Mouse (Mus musculus) forebrain, embryonic 14.5 days (tissue): ENCODE results near the gene Zfp668. TPM values are rescaled to one million over a fixed set of nuclear protein-coding genes. Genes with fewer than 3 reads are reported as not detected.

Source experiments
- ATAC-seq: fragments of 200-750 bp; cut with Nextera tagmentation; 2 replicates; pipeline ENCODE4 v1.8.0; 2017; ENCODE audit warnings: mild to moderate bottlenecking, moderate library complexity
- DNase-seq: peaks from one replicate; pipeline ENCODE4 v3.0.0-alpha.2; 2015; ENCODE audit warnings: low spot score
- H3K27ac ChIP-seq: fragments of 300-500 bp; sonication (generic); 2 replicates; pipeline ENCODE4 v1.5.1; 2014; ENCODE audit warnings: low read depth, mild to moderate bottlenecking, control low read depth, low read length, moderate library complexity
- H3K27me3 ChIP-seq: fragments of 300-500 bp; sonication (generic); replicated peaks from 2 replicates; pipeline ENCODE4 v1.6.1; 2014; ENCODE audit warnings: low read length, control low read depth, mixed read lengths; ENCODE audit not compliant: control insufficient read depth, insufficient read depth
- H3K36me3 ChIP-seq: fragments of 300-500 bp; sonication (generic); 2 replicates; pipeline ENCODE4 v1.6.1; 2014; ENCODE audit warnings: low read length, control low read depth; ENCODE audit not compliant: control insufficient read depth, insufficient read depth
- H3K4me1 ChIP-seq: fragments of 300-500 bp; sonication (generic); 2 replicates; pipeline ENCODE4 v1.6.1; 2014; ENCODE audit warnings: antibody characterized with exemption, low read length, control low read depth; ENCODE audit not compliant: control insufficient read depth, insufficient read depth
- H3K4me2 ChIP-seq: fragments of 300-500 bp; sonication (generic); 2 replicates; pipeline ENCODE4 v1.6.1; 2014; ENCODE audit warnings: mild to moderate bottlenecking, control low read depth, low read length
- H3K4me3 ChIP-seq: fragments of 300-500 bp; sonication (generic); 2 replicates; pipeline ENCODE4 v1.5.1; 2014; ENCODE audit warnings: low read depth, low read length, control low read depth
- H3K9ac ChIP-seq: fragments of 300-500 bp; sonication (generic); 2 replicates; pipeline ENCODE4 v1.6.1; 2014; ENCODE audit warnings: mild to moderate bottlenecking, low read length, control low read depth, moderate library complexity
- H3K9me3 ChIP-seq: fragments of 300-500 bp; sonication (generic); replicated peaks from 2 replicates; pipeline ENCODE4 v1.6.1; 2016; ENCODE audit warnings: low read length, control low read depth, mixed read lengths; ENCODE audit not compliant: control insufficient read depth
- WGBS: fragments of 180-500 bp; shearing (Covaris S2); extraction: QIAGEN DNeasy Blood & Tissue Kit; methylation state at CpG from one replicate; pipeline ENCODE4 v1.1.7; 2014; 5-methylcytosine and 5-hydroxymethylcytosine counted together
- polyA plus RNA-seq: library from polyadenylated mRNA; unstranded; fragments of >200 nt; fragmentation: Nextera tagmentation; extraction: Ambion mirVana; gene quantifications from 2 replicates; pipeline ENCODE4 v1.2.1, GENCODE M21; 2014

Zfp668 gene
- polyA plus RNA-seq, 1 experiment from 2014 or later: 24.1 TPM

DNA sequence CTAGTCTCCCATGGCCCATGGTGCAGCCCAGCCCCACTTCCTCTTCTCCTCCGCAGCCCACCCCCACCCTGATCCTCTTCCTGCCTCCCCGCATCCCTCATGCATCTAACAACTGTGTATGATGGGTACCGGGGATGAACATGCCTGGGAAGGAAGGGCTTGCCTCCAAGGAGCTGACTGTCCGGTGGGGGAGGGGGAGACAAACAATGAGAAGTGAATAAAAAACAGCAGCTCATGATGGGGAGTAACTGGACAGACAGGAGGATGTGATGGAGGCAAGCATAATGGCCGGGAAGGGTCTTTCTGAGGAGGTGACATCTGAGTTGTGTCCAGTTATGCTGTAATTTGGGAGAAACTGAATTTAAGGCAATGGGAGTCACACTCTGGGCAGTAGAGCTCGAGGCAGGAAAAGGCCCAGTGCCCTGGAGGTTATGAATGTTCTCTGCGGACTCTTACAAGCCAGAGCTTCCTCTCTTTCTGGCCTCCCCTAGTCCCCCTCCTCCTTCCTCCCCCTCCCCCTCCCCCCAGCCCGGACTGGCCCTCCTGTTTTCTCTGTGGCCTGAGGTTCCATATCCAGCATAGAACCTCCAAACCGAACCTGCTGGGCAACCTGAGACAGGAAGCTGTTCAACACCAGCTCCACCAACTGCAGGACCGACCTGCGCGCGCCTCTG is 55.7 kb downstream of the Zfp668 start:
- Histone ChIP-seq H3K27ac (no peak overlapping the region), H3K4me2 (no peak overlapping the region), H3K4me1 (0 out of 2 replicates have a peak, but pooled peaks cover 5% of the 10 kb centered on the region), H3K27me3 (no peaks in the 10 kb centered on the region), H3K9me3 (no peaks in the 10 kb centered on the region), H3K4me3 (no peak overlapping the region), H3K9ac (no peak overlapping the region), H3K36me3 (no peaks in the 10 kb centered on the region)
- WGBS: 72% methylated on average over 13 of the region's 13 CpGs
- DNase-seq: no peak
- no peak for ATAC-seq

DNA sequence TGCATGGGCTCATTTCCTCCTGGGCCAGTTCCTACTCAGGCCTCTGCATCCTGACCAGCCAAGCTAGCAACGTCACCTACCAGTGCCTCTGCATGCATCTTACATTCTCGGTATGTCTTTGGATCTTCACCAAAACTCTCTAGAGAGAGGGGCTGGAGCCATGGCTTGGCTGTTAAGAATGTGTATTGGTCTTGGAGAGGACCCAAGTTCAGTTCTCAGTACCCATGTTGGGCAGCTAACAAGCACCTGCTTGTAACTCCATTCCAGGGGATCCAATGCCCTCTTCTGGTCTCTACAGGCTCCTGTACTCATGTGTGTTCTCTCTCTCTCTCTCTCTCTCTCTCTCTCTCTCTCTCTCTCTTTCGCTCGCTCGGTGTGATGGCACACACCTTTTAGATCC is 58.9 kb downstream of the Zfp668 start:
- 91% methylated on average over 5 of the region's 5 CpGs for WGBS
- peaks cover 18% of the 10 kb centered on the region for H3K36me3 ChIP-seq
- no peak overlapping the region for H3K4me3 ChIP-seq
- H3K27ac ChIP-seq: no peak overlapping the region
- no peaks in the 10 kb centered on the region for H3K27me3 ChIP-seq
- H3K4me2 ChIP-seq: no peak overlapping the region
- no peak overlapping the region for H3K9ac ChIP-seq
- ATAC-seq (no peak), DNase-seq (no peak)
- H3K4me1 ChIP-seq: 0 out of 2 replicates have a peak, but pooled peaks cover under 1% of the 10 kb centered on the region
- no peaks in the 10 kb centered on the region for H3K9me3 ChIP-seq

DNA sequence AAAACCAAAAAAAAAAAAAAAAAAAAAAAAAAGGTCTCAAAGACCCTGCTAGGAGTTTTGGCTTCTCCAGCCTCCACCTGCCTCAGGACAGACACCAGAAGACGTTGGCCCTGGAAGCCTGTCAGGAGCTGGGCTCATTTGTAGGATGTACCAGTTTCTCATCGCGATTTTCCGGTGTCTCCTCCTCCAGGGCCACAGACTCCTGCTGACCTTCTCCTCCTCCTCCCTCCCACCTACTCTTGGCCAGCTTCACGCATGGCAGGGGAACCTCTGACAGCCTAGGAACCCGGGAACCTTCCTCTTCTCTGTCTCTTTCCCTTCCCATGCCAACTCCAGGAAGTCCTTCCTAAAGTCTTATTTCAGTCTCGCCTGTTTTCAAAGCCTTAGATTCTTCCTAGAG is 59.6 kb downstream of the Zfp668 start:
- no peak for ATAC-seq

GRCm38 (mm10) chr7:127815954-127816821 is 60.4 kb downstream of the Zfp668 start:
- ATAC-seq: no peak
- 74% methylated on average over 15 of the region's 15 CpGs for WGBS
- H3K36me3 ChIP-seq: peaks cover 27% of the 10 kb centered on the region

More for the DNA sequence above, 59.6 kb downstream of the Zfp668 start:
- H3K27ac ChIP-seq: no peak overlapping the region
- no peak overlapping the region for H3K4me3 ChIP-seq
- WGBS: 84% methylated on average over 7 of the region's 7 CpGs
- DNase-seq: no peak
- H3K9ac ChIP-seq: no peak overlapping the region
- peaks cover 25% of the 10 kb centered on the region for H3K36me3 ChIP-seq
- no peak overlapping the region for H3K4me2 ChIP-seq
- H3K9me3 ChIP-seq: no peaks in the 10 kb centered on the region
- H3K27me3 ChIP-seq: no peaks in the 10 kb centered on the region
- no peaks in the 10 kb centered on the region for H3K4me1 ChIP-seq

GRCm38 (mm10) chr7:127815116-127815665 is 61.4 kb downstream of the Zfp668 start:
- Histone ChIP-seq H3K27me3 (no peaks in the 10 kb centered on the region), H3K9me3 (no peaks in the 10 kb centered on the region), H3K36me3 (peaks cover 34% of the 10 kb centered on the region), H3K27ac (peak overlapping the region; percentile 72), H3K4me1 (no peaks in the 10 kb centered on the region), H3K4me3 (no peak overlapping the region), H3K4me2 (no peak overlapping the region), H3K9ac (0 out of 2 replicates have a peak overlapping the region, but pooled peaks have one; percentile 13)
- no peak for DNase-seq
- 94% methylated on average over 15 of the region's 15 CpGs for WGBS
- no peak for ATAC-seq

More at GRCm38 (mm10) chr7:127815954-127816821, 60.4 kb downstream of the Zfp668 start:
- H3K27me3 ChIP-seq: no peaks in the 10 kb centered on the region
- no peak overlapping the region for H3K4me3 ChIP-seq
- H3K4me1 ChIP-seq: no peaks in the 10 kb centered on the region
- H3K27ac ChIP-seq: no peak overlapping the region
- H3K4me2 ChIP-seq: no peak overlapping the region
- DNase-seq: no peak
- H3K9ac ChIP-seq: no peak overlapping the region
- H3K9me3 ChIP-seq: no peaks in the 10 kb centered on the region

DNA sequence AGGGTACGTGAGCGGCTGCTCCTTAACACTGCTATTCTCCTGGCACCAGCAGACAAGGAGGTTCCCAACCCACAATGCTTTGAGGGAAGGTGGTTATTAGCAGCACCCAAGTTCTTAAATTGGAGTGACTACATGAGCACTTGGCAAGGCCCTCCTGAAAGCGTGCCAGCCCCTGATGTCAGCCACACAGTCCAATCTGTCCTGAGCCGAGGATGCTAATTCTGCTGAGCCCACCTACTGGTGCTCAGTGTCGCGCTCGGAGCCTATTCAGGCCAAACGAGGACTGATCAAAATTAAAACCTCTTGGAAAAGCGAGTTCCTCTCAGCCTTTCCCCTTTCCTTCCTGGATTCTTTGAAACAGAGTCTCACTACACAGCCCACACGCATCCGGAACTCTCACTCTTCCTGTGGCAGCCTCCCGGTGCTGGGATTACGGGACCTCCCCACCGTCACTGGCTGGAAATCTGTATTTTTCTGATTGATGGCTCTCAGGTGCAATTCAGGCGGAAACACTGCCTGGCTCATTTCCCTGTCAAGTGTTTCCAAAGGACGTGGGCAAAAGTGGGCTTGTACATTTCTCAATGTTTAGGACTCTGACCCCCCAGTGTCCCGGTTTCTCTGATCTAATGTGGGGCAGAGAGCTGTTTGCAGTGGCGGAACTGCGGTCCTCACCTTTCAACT is 62.2 kb downstream of the Zfp668 start:
- Histone ChIP-seq H3K27ac (peak overlapping the region; percentile 72), H3K27me3 (no peaks in the 10 kb centered on the region), H3K9ac (no peak overlapping the region), H3K4me1 (no peaks in the 10 kb centered on the region), H3K36me3 (peaks cover 42% of the 10 kb centered on the region), H3K4me2 (peak overlapping the region; percentile 9; the same call in 1 of the 2 replicates), H3K9me3 (no peaks in the 10 kb centered on the region), H3K4me3 (no peak overlapping the region)
- 52% methylated on average over 19 of the region's 19 CpGs for WGBS
- ATAC-seq: peak; percentile 92
- peak; percentile 89 for DNase-seq

GRCm38 (mm10) chr7:127813821-127814220 is 62.8 kb downstream of the Zfp668 start:
- WGBS: 71% methylated on average over 4 of the region's 4 CpGs
- H3K36me3 ChIP-seq: peaks cover 46% of the 10 kb centered on the region
- peak; percentile 42; the same call in 1 of the 2 replicates for ATAC-seq
- H3K4me3 ChIP-seq: no peak overlapping the region
- peak overlapping the region; percentile 72; the same call in 1 of the 2 replicates for H3K27ac ChIP-seq
- no peak overlapping the region for H3K9ac ChIP-seq
- no peaks in the 10 kb centered on the region for H3K9me3 ChIP-seq
- DNase-seq: no peak
- no peaks in the 10 kb centered on the region for H3K27me3 ChIP-seq
- H3K4me1 ChIP-seq: no peaks in the 10 kb centered on the region
- H3K4me2 ChIP-seq: no peak overlapping the region; the same call in 1 of the 2 replicates
